11 mouse cellular contexts compared by ENCODE assay signal in genomic region chr8:54736660-54737312, GRCm38 (mm10).
DNase-seq lines count a peak whose midpoint lies in the region; ATAC-seq lines count a peak whose summit lies in the region.
"Had no signal": no experiment of that assay in that cellular context is flagged by ENCODE, and none has a peak within 500 bp of the region (broad histone marks: within the 10 kb centered on the region; RNA-seq: fewer than 3 reads in every experiment).

No protein-coding gene starts in this region.

- ATAC-seq in kidney, embryonic 15.5 days (replicated peaks; ENCODE audit: low FRiP score), result no peak

- peak; percentile 11 to 19 for DNase-seq in cerebellum, adult 18-20 months
- DNase-seq in cerebellum, adult 9-11 months, result no peak
- peak; percentile 17 for DNase-seq in kidney, adult 9 months
- peak; percentile 47 to 62 for DNase-seq in right cerebral cortex, postnatal 10 days (ENCODE audit: low spot score in 2 of 2)
- DNase-seq in right cerebral cortex, postnatal 25 days, result no peak
- DNase-seq in testis, postnatal 14 days (ENCODE audit: low spot score), result no peak
- DNase-seq in spleen, postnatal 10 days (ENCODE audit: low spot score in 2 of 2), result no peak
- DNase-seq: kidney, adult 18-20 months; liver, embryonic 13.5 days had no signal

- H3K27ac ChIP-seq in kidney, embryonic 15.5 days, result no peak overlapping the region
- H3K27ac ChIP-seq: liver, embryonic 13.5 days had no signal

- H3K9me3 ChIP-seq in kidney, embryonic 15.5 days (replicated peaks), result no peaks in the 10 kb centered on the region
- H3K9me3 ChIP-seq: liver, embryonic 13.5 days had no signal

- no peaks in the 10 kb centered on the region for H3K36me3 ChIP-seq in kidney, embryonic 15.5 days
- H3K36me3 ChIP-seq: liver, embryonic 13.5 days had no signal

- 68% methylated on average over 5 of the region's 5 CpGs for WGBS in kidney, embryonic 15.5 days

- H3K9ac ChIP-seq in kidney, embryonic 15.5 days, result no peak overlapping the region
- H3K9ac ChIP-seq: liver, embryonic 13.5 days had no signal

- no peak overlapping the region for H3K4me3 ChIP-seq in kidney, embryonic 15.5 days (replicated peaks)
- H3K4me3 ChIP-seq: liver, embryonic 13.5 days; myocyte had no signal

- H3K4me2 ChIP-seq in kidney, embryonic 15.5 days, result no peak overlapping the region
- H3K4me2 ChIP-seq: liver, embryonic 13.5 days had no signal

- no peaks in the 10 kb centered on the region for H3K4me1 ChIP-seq in kidney, embryonic 15.5 days
- H3K4me1 ChIP-seq: liver, embryonic 13.5 days had no signal

- H3K27me3 ChIP-seq in kidney, embryonic 15.5 days, result 0 out of 2 replicates have a peak, but pooled peaks cover 3% of the 10 kb centered on the region
- H3K27me3 ChIP-seq: liver, embryonic 13.5 days had no signal

Comparison
In these comparisons a context has a peak if more than half of its experiments do, and no peak if none do; other contexts are left out.
1. DNase-seq: peak in cerebellum, adult 18-20 months (2 of 2), kidney, adult 9 months (single experiment) and right cerebral cortex, postnatal 10 days (2 of 2); none in cerebellum, adult 9-11 months (single experiment), right cerebral cortex, postnatal 25 days (single experiment), testis, postnatal 14 days (single experiment) and spleen, postnatal 10 days (0 of 2).